Mouse (Mus musculus) E14TG2a.4 (cell line): ENCODE results near the gene Arrb1.

ENCODE experiments used
- CTCF ChIP-seq: conservative IDR thresholded peaks from 2 replicates; pipeline ENCODE4 v1.5.1; 2014; ENCODE audit warnings: low read length
- NANOG ChIP-seq: IDR thresholded peaks from 2 replicates; pipeline ENCODE4 v1.6.1; 2014; ENCODE audit warnings: borderline replicate concordance, low read length, mixed read lengths

- no peak for TF ChIP-seq CTCF
- no peak for TF ChIP-seq NANOG
These were observed 71.5 kb downstream of the Arrb1 start for GRCm38 (mm10) chr7:99606766-99607165.
